Mouse (Mus musculus): ENCODE results near the gene Psmd11. TPM values are rescaled to one million over a fixed set of nuclear protein-coding genes. Genes with fewer than 3 reads are reported as not detected.
"Not testable (repeated sequence)": the region's sequence is repeated elsewhere in the genome, so short reads cannot be mapped to it uniquely, and the experiment has no call there.

Gene Psmd11
- total RNA-seq (2014; rRNA removed) (31.2 and 35.1 TPM in 2 replicates), polyA plus RNA-seq (2015; fragmentation: Nextera tagmentation; extraction: Ambion mirVana) (272 and 284 TPM in 2 replicates)

DNA sequence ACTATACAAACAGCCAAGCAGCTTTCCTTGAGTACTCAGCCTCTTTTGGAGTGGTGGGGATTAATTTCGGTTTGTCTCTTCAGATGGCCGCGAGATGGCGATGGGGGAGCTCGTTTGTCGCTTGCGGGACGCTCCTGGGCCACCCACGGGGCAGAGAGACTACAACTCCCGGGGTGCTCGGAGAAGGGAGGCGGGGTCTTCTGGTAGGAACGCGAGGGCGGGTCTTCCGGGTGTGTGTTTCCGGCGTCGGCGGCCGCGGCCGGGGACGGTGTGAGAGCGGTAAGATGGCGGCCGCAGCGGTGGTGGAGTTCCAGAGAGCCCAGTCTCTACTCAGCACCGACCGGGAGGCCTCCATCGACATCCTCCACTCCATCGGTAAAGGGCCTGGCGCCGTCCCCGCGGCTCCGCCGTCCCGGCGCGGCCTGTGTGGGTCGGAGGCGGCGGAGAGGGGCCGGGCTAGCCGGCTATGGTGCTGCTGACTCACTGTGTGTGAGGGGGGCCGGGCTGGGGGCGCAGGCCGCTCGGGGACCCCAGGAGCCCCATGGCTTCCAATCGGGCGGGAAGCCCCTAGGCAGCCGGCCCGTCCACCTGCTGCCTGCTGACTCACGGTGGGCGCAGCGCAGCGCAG lies at the start of gene Psmd11:
Gene Psmd11 (plus strand): TSS at position 235 of the 628 bp plus-strand sequence.
- under 1% methylated on average over 50 of the region's 58 CpGs for WGBS

GRCm38 (mm10) chr11:80379184-80379583 lies 49.2 kb upstream of the Psmd11 start:
- not testable (repeated sequence) for H3K36me3 ChIP-seq (ENCODE audit: insufficient read depth, low read length); H3K9me3 ChIP-seq (ENCODE audit: low read length); DNase-seq (ENCODE audit: low spot score); H3K27ac ChIP-seq; H3K27me3 ChIP-seq (ENCODE audit: insufficient read depth, low read length); H3K4me1 ChIP-seq (ENCODE audit: insufficient read depth, low read length); H3K4me3 ChIP-seq (ENCODE audit: low read length); H3K9ac ChIP-seq (replicated peaks; ENCODE audit: low read length); ATAC-seq; H3K4me2 ChIP-seq (ENCODE audit: low read depth, low read length)
- WGBS = 95% methylated on average over 7 of the region's 7 CpGs

More for the DNA sequence above, at the start of gene Psmd11:
- TF ChIP-seq CTCF (IDR thresholded peaks at IDR 0.05; ENCODE audit: low read depth) = peak; percentile 82
- H3K9me3 ChIP-seq (ENCODE audit: low read length) = no peaks in the 10 kb centered on the region
- peak; percentile 100 for ATAC-seq
- peak within 1 kb of the TSS; percentile 99 for H3K4me3 ChIP-seq (ENCODE audit: low read length)
- H3K27me3 ChIP-seq (ENCODE audit: insufficient read depth, low read length) = no peaks in the 10 kb centered on the region
- H3K36me3 ChIP-seq (ENCODE audit: insufficient read depth, low read length) = 0 out of 2 replicates have a peak, but pooled peaks cover 12% of the 10 kb centered on the region
- H3K27ac ChIP-seq = peak within 1 kb of the TSS; percentile 90
- H3K9ac ChIP-seq (replicated peaks; ENCODE audit: low read length) = peak within 1 kb of the TSS; percentile 91
- DNase-seq (ENCODE audit: low spot score) = peak; percentile 99
- peak within 1 kb of the TSS; percentile 79 for H3K4me2 ChIP-seq (ENCODE audit: low read depth, low read length)
- H3K4me1 ChIP-seq (ENCODE audit: insufficient read depth, low read length) = peaks cover 5% of the 10 kb centered on the region; the same call in 1 of the 2 replicates

- 6% methylated on average over 12 of the region's 12 CpGs for WGBS
- Histone ChIP-seq H3K4me2 (ENCODE audit: low read depth, low read length) (peak overlapping the region; percentile 73), H3K27ac (peak overlapping the region; percentile 90), H3K9ac (replicated peaks; ENCODE audit: low read length) (peak overlapping the region; percentile 84), H3K4me3 (ENCODE audit: low read length) (peak overlapping the region; percentile 60), H3K36me3 (ENCODE audit: insufficient read depth, low read length) (no peaks in the 10 kb centered on the region; the same call in 1 of the 2 replicates), H3K4me1 (ENCODE audit: insufficient read depth, low read length) (peaks cover 16% of the 10 kb centered on the region), H3K27me3 (ENCODE audit: insufficient read depth, low read length) (no peaks in the 10 kb centered on the region), H3K9me3 (ENCODE audit: low read length) (no peaks in the 10 kb centered on the region)
- ATAC-seq (peak; percentile 47; the same call in 1 of the 2 replicates), DNase-seq (ENCODE audit: low spot score) (peak; percentile 45)
- no peak for TF ChIP-seq CTCF (IDR thresholded peaks at IDR 0.05; ENCODE audit: low read depth)
These were observed 45.8 kb upstream of the Psmd11 start for GRCm38 (mm10) chr11:80382626-80383018.

GRCm38 (mm10) chr11:80383019-80383625 lies 45.3 kb upstream of the Psmd11 start, which contains the start of gene Zfp207:
Gene Zfp207, plus strand, starts transcription at chr11:80383279.
- H3K4me1 ChIP-seq (ENCODE audit: insufficient read depth, low read length) = peaks cover 16% of the 10 kb centered on the region
- ATAC-seq (peak; percentile 97), DNase-seq (ENCODE audit: low spot score) (peak; percentile 99)
- under 1% methylated on average over 33 of the region's 33 CpGs for WGBS
- peak within 1 kb of the TSS; percentile 83 for H3K4me2 ChIP-seq (ENCODE audit: low read depth, low read length)
- H3K36me3 ChIP-seq (ENCODE audit: insufficient read depth, low read length) = no peaks in the 10 kb centered on the region; the same call in 1 of the 2 replicates
- H3K9me3 ChIP-seq (ENCODE audit: low read length) = no peaks in the 10 kb centered on the region
- peak within 1 kb of the TSS; percentile 60 for H3K4me3 ChIP-seq (ENCODE audit: low read length)
- peak within 1 kb of the TSS; percentile 84 for H3K9ac ChIP-seq (replicated peaks; ENCODE audit: low read length)
- peak within 1 kb of the TSS; percentile 90 for H3K27ac ChIP-seq
- no peak; the same call in 1 of the 2 replicates for TF ChIP-seq CTCF (IDR thresholded peaks at IDR 0.05; ENCODE audit: low read depth)
- H3K27me3 ChIP-seq (ENCODE audit: insufficient read depth, low read length) = no peaks in the 10 kb centered on the region

GRCm38 (mm10) chr11:80383626-80384046 lies 44.8 kb upstream of the Psmd11 start:
- Histone ChIP-seq H3K27me3 (ENCODE audit: insufficient read depth, low read length) (no peaks in the 10 kb centered on the region), H3K9ac (replicated peaks; ENCODE audit: low read length) (peak overlapping the region; percentile 84)

GRCm38 (mm10) chr11:80384461-80384860 lies 44.0 kb upstream of the Psmd11 start:
- DNase-seq (ENCODE audit: low spot score) (no peak), ATAC-seq (no peak)
- no peak for TF ChIP-seq CTCF (IDR thresholded peaks at IDR 0.05; ENCODE audit: low read depth)
- Histone ChIP-seq H3K4me3 (ENCODE audit: low read length) (peak overlapping the region; percentile 60), H3K4me1 (ENCODE audit: insufficient read depth, low read length) (peaks cover 16% of the 10 kb centered on the region), H3K27ac (no peak overlapping the region), H3K27me3 (ENCODE audit: insufficient read depth, low read length) (no peaks in the 10 kb centered on the region), H3K36me3 (ENCODE audit: insufficient read depth, low read length) (peaks cover 5% of the 10 kb centered on the region), H3K9me3 (ENCODE audit: low read length) (no peaks in the 10 kb centered on the region), H3K4me2 (ENCODE audit: low read depth, low read length) (peak overlapping the region; percentile 83), H3K9ac (replicated peaks; ENCODE audit: low read length) (peak overlapping the region; percentile 49)

More at GRCm38 (mm10) chr11:80383626-80384046, 44.8 kb upstream of the Psmd11 start:
- peak overlapping the region; percentile 90 for H3K27ac ChIP-seq
- ATAC-seq (no peak), DNase-seq (ENCODE audit: low spot score) (peak; percentile 57)
- H3K36me3 ChIP-seq (ENCODE audit: insufficient read depth, low read length) = no peaks in the 10 kb centered on the region; the same call in 1 of the 2 replicates
- H3K4me3 ChIP-seq (ENCODE audit: low read length) = peak overlapping the region; percentile 60
- peaks cover 16% of the 10 kb centered on the region for H3K4me1 ChIP-seq (ENCODE audit: insufficient read depth, low read length)
- 0% methylated on average over 20 of the region's 20 CpGs for WGBS
- no peak for TF ChIP-seq CTCF (IDR thresholded peaks at IDR 0.05; ENCODE audit: low read depth)
- peak overlapping the region; percentile 83 for H3K4me2 ChIP-seq (ENCODE audit: low read depth, low read length)
- H3K9me3 ChIP-seq (ENCODE audit: low read length) = no peaks in the 10 kb centered on the region
